Mouse (Mus musculus): ENCODE data around the gene Med12l. TPM values are rescaled to one million over a fixed set of nuclear protein-coding genes. Genes with fewer than 3 reads are reported as not detected.

Med12l gene
- polyA plus RNA-seq, 1 experiment = 0.71 TPM

- 38% methylated on average over 8 of the region's 8 CpGs for WGBS
- Histone ChIP-seq H3K4me1 (ENCODE audit: control insufficient read depth, insufficient read depth, low read length) (peaks cover 5% of the 10 kb centered on the region; the same call in 1 of the 2 replicates), H3K4me3 (replicated peaks; ENCODE audit: extremely low read depth, low read depth, low read length) (peak overlapping the region; percentile 26)
- no peak for TF ChIP-seq POLR2A (IDR thresholded peaks at IDR 0.05; ENCODE audit: borderline replicate concordance, extremely low read depth, low read depth, low read length)
- no peak for DNase-seq
These were observed 204.5 kb downstream of the Med12l start for GRCm38 (mm10) chr3:59210089-59210488.

GRCm38 (mm10) chr3:59210727-59211126 lies 205.1 kb downstream of the Med12l start, which contains the start of gene P2ry13:
Gene P2ry13 (minus strand): TSS chr3:59210882.
- DNase-seq = no peak
- WGBS = 85% methylated on average over 6 of the region's 6 CpGs
- 0 out of 2 replicates have a peak, but pooled peaks cover 2% of the 10 kb centered on the region for H3K4me1 ChIP-seq (ENCODE audit: control insufficient read depth, insufficient read depth, low read length)
- TF ChIP-seq POLR2A (IDR thresholded peaks at IDR 0.05; ENCODE audit: borderline replicate concordance, extremely low read depth, low read depth, low read length) (no peak), CTCF (IDR thresholded peaks at IDR 0.05; ENCODE audit: insufficient read depth, low read length) (no peak)
- H3K4me3 ChIP-seq (replicated peaks; ENCODE audit: extremely low read depth, low read depth, low read length) = peak within 1 kb of the TSS; percentile 26

- 0 out of 2 replicates have a peak, but pooled peaks cover 2% of the 10 kb centered on the region for H3K4me1 ChIP-seq (ENCODE audit: control insufficient read depth, insufficient read depth, low read length)
- WGBS = 75% methylated on average over 8 of the region's 8 CpGs
- no peak overlapping the region for H3K4me3 ChIP-seq (replicated peaks; ENCODE audit: extremely low read depth, low read depth, low read length)
- TF ChIP-seq CTCF (IDR thresholded peaks at IDR 0.05; ENCODE audit: insufficient read depth, low read length) (no peak), POLR2A (IDR thresholded peaks at IDR 0.05; ENCODE audit: borderline replicate concordance, extremely low read depth, low read depth, low read length) (no peak)
- no peak for DNase-seq
These were observed 206.2 kb downstream of the Med12l start for GRCm38 (mm10) chr3:59211784-59212183.

- DNase-seq = no peak
- Histone ChIP-seq H3K4me3 (replicated peaks; ENCODE audit: extremely low read depth, low read depth, low read length) (no peak overlapping the region), H3K4me1 (ENCODE audit: control insufficient read depth, insufficient read depth, low read length) (0 out of 2 replicates have a peak, but pooled peaks cover 2% of the 10 kb centered on the region)
- no peak for TF ChIP-seq CTCF (IDR thresholded peaks at IDR 0.05; ENCODE audit: insufficient read depth, low read length)
- no peak for TF ChIP-seq POLR2A (IDR thresholded peaks at IDR 0.05; ENCODE audit: borderline replicate concordance, extremely low read depth, low read depth, low read length)
These were observed 206.8 kb downstream of the Med12l start for GRCm38 (mm10) chr3:59212404-59212803.

- H3K4me1 ChIP-seq (ENCODE audit: control insufficient read depth, insufficient read depth, low read length) = 0 out of 2 replicates have a peak, but pooled peaks cover 2% of the 10 kb centered on the region
- 87% methylated on average over 10 of the region's 10 CpGs for WGBS
- TF ChIP-seq POLR2A (IDR thresholded peaks at IDR 0.05; ENCODE audit: borderline replicate concordance, extremely low read depth, low read depth, low read length) (no peak), CTCF (IDR thresholded peaks at IDR 0.05; ENCODE audit: insufficient read depth, low read length) (no peak)
- no peak overlapping the region for H3K4me3 ChIP-seq (replicated peaks; ENCODE audit: extremely low read depth, low read depth, low read length)
- no peak for DNase-seq
These were observed 211.6 kb downstream of the Med12l start for GRCm38 (mm10) chr3:59217211-59217610.

- Histone ChIP-seq H3K4me3 (replicated peaks; ENCODE audit: extremely low read depth, low read depth, low read length) (no peak overlapping the region), H3K4me1 (ENCODE audit: control insufficient read depth, insufficient read depth, low read length) (no peaks in the 10 kb centered on the region)
- WGBS = 50% methylated on average over 2 of the region's 2 CpGs
- TF ChIP-seq CTCF (IDR thresholded peaks at IDR 0.05; ENCODE audit: insufficient read depth, low read length) (no peak), POLR2A (IDR thresholded peaks at IDR 0.05; ENCODE audit: borderline replicate concordance, extremely low read depth, low read depth, low read length) (no peak)
- no peak for DNase-seq
These were observed 213.7 kb downstream of the Med12l start for GRCm38 (mm10) chr3:59219326-59219725.

DNA sequence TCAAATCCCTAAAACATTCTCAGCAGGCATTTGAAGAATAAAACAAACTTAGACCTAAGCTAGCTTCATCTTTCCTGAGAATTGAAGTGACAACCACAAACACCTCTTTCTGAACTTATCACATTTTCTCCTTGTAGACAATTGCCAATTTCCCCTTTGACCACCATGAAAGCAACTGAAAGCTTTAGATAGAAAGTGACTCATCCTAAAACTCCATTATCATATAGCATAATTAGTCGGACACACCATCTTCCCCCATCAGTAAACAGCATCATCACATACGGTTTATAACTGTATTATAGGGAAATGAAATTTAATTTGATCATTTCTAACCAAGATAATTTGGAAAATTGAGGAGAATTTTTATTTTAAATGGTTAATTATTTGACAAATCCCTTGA lies 216.7 kb downstream of the Med12l start:
- Histone ChIP-seq H3K4me3 (replicated peaks; ENCODE audit: extremely low read depth, low read depth, low read length) (no peak overlapping the region), H3K4me1 (ENCODE audit: control insufficient read depth, insufficient read depth, low read length) (no peaks in the 10 kb centered on the region; the same call in 1 of the 2 replicates)
- DNase-seq = no peak
- TF ChIP-seq POLR2A (IDR thresholded peaks at IDR 0.05; ENCODE audit: borderline replicate concordance, extremely low read depth, low read depth, low read length) = no peak
- no peak for TF ChIP-seq CTCF (IDR thresholded peaks at IDR 0.05; ENCODE audit: insufficient read depth, low read length)
- WGBS = 92% methylated on average over 2 of the region's 2 CpGs

DNA sequence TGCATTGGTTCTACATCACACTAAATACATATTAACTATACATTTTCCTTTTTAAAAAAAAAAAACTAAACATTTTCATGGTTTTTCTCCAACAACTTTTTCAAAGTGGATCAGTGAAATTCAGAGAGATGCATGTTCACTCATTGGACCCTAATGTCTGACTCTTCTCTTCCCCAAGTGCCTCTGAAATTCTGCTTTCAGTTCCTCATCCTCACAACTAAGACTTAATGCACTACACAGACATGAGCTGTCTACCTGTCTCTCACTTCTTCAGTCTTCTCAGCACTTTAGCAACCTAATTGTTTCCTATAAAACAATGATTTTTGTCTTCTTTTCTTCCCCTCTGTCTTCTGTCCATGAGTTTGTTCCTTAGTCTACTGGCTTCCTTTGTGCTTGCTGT lies 219.8 kb downstream of the Med12l start:
- TF ChIP-seq CTCF (IDR thresholded peaks at IDR 0.05; ENCODE audit: insufficient read depth, low read length) (no peak), POLR2A (IDR thresholded peaks at IDR 0.05; ENCODE audit: borderline replicate concordance, extremely low read depth, low read depth, low read length) (no peak)
- no peak for DNase-seq
- Histone ChIP-seq H3K4me3 (replicated peaks; ENCODE audit: extremely low read depth, low read depth, low read length) (no peak overlapping the region), H3K4me1 (ENCODE audit: control insufficient read depth, insufficient read depth, low read length) (peaks cover 8% of the 10 kb centered on the region)

- WGBS = 98% methylated on average over 9 of the region's 9 CpGs
- TF ChIP-seq POLR2A (IDR thresholded peaks at IDR 0.05; ENCODE audit: borderline replicate concordance, extremely low read depth, low read depth, low read length) = no peak
- no peak for TF ChIP-seq CTCF (IDR thresholded peaks at IDR 0.05; ENCODE audit: insufficient read depth, low read length)
- DNase-seq = no peak
These were observed 222.1 kb downstream of the Med12l start for GRCm38 (mm10) chr3:59227696-59228095.

GRCm38 (mm10) chr3:59228730-59229551 lies 223.3 kb downstream of the Med12l start:
- 9% methylated on average over 10 of the region's 10 CpGs for WGBS
- peaks cover 8% of the 10 kb centered on the region for H3K4me1 ChIP-seq (ENCODE audit: control insufficient read depth, insufficient read depth, low read length)

More at GRCm38 (mm10) chr3:59227696-59228095, 222.1 kb downstream of the Med12l start:
- H3K4me1 ChIP-seq (ENCODE audit: control insufficient read depth, insufficient read depth, low read length) = peaks cover 8% of the 10 kb centered on the region
- H3K4me3 ChIP-seq (replicated peaks; ENCODE audit: extremely low read depth, low read depth, low read length) = no peak overlapping the region

More at GRCm38 (mm10) chr3:59228730-59229551, 223.3 kb downstream of the Med12l start:
- no peak for DNase-seq
- no peak overlapping the region for H3K4me3 ChIP-seq (replicated peaks; ENCODE audit: extremely low read depth, low read depth, low read length)
- TF ChIP-seq POLR2A (IDR thresholded peaks at IDR 0.05; ENCODE audit: borderline replicate concordance, extremely low read depth, low read depth, low read length) (no peak), CTCF (IDR thresholded peaks at IDR 0.05; ENCODE audit: insufficient read depth, low read length) (no peak)

Measured in lung, adult 2 months (tissue).